Mouse (Mus musculus): ENCODE measurements at regions not wholly inside any gene's neighbourhood (a gene's known extent, or its start where the extent isn't known, plus 50 kb on each side); places are given as distances from the start of the nearest gene placed in this dataset.
"Not testable (repeated sequence)": the region's sequence is repeated elsewhere in the genome, so short reads cannot be mapped to it uniquely, and the experiment has no call there.

- not testable (repeated sequence) for TF ChIP-seq POLR2A (IDR thresholded peaks at IDR 0.05; ENCODE audit: insufficient read depth, low read length); CTCF (IDR thresholded peaks at IDR 0.05; ENCODE audit: low read depth, low read length); EP300 (IDR thresholded peaks at IDR 0.05; ENCODE audit: insufficient read depth, low read depth, low read length)
Measured at GRCm38 (mm10) chrX:154670529-154670928, 91.4 kb upstream of the Samt2 start.
